Mouse (Mus musculus) ES-E14 (cell line): Measurements from ENCODE around the gene Poc1a.

ENCODE experiments used
- CHD2 ChIP-seq: IDR thresholded peaks from 2 replicates; pipeline ENCODE4 v1.6.1; 2014; ENCODE audit warnings: mild to moderate bottlenecking, low read depth, low read length, inconsistent platforms
- HCFC1 ChIP-seq: IDR thresholded peaks from 2 replicates; pipeline ENCODE4 v1.6.1; 2012; ENCODE audit warnings: low read length, inconsistent platforms, borderline replicate concordance; ENCODE audit not compliant: insufficient read depth
- ZC3H11A ChIP-seq: IDR thresholded peaks from 2 replicates; pipeline ENCODE4 v1.6.1; 2012; ENCODE audit warnings: low read depth, mild to moderate bottlenecking, inconsistent platforms, low read length, borderline replicate concordance
- ZNF384 ChIP-seq: IDR thresholded peaks from 2 replicates; pipeline ENCODE4 v1.6.1; 2012; ENCODE audit warnings: low read depth, low read length, inconsistent platforms

DNA sequence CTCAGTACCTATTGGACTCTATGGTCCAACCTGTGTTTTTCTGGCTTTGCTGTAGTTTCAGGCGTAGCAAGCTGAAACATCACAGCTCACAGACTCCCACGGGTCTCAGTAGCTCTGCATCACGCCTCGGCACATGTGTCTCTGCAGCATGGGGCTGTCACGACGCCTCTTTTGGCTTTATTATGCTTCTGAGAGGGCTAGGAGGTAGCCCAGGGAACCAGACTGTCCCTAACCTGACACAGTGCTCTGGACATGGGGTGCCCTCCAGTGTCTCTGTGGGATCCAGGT, 90.5 kb downstream of the Poc1a start:
- TF ChIP-seq CHD2: no peak
- no peak for TF ChIP-seq ZNF384
- TF ChIP-seq HCFC1: no peak
- TF ChIP-seq ZC3H11A: no peak
